Mouse (Mus musculus): ENCODE measurements at regions not wholly inside any gene's neighbourhood (a gene's known extent, or its start where the extent isn't known, plus 50 kb on each side); places are given as distances from the start of the nearest gene placed in this dataset.

DNA sequence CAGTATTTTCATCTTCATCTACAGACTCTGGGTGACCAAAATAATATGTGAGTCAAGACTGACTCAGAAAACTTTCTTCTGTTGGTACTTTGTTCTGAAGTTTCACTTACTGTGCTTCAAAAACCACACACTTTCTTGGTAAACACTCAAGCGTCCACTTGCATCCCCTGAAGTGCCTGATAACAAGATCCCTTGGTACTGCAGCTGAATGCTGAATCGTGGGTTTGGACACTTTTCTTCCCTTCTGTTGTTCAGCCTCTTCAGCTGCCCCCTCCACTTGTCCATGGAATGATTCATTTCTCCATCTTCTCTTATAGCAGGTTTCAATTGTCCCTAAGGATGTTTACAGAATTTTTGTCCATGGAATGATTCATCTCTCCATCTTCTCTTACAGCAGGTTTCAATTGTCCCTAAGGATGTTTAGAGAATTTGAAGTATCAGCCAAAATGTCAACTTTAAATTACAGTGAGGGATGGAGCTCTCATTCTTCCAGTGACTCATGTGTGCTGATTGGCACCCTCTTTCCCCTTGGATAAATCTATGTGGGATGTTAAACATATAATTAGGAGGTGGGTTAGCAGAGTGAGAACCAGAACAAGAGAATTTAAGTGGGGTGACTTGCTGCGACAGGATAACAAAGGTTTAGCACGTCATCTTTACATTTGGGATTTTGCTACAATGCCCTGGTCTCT lies 57.7 kb upstream of the Pdk4 start:
- Histone ChIP-seq H3K36me3 (no peaks in the 10 kb centered on the region), H3K4me2 (no peak overlapping the region), H3K4me3 (replicated peaks) (no peak overlapping the region), H3K9ac (no peak overlapping the region), H3K27me3 (no peaks in the 10 kb centered on the region), H3K9me3 (replicated peaks) (no peaks in the 10 kb centered on the region), H3K27ac (no peak overlapping the region), H3K4me1 (no peaks in the 10 kb centered on the region)
- ATAC-seq (replicated peaks; ENCODE audit: low FRiP score) = no peak
- 74% methylated on average over 4 of the region's 4 CpGs for WGBS

DNA sequence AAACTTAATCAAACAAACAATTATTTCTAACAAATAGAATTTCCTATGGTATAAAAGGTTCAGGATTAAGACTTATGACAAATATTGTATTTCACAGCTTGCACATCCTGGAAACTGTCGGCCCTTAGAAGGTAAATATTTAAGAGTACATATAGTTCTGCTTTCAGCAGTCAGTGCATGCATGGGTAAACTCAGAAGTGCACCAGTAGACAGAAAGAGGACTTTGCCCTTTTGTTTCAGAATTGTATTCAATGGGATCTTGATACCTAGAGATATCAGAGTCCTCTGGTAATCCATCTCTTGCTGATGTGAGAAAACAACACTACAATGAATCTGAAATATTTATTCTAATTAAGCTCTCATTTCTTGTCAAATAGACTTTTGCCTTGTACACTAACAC lies 54.0 kb upstream of the Pdk4 start:
- H3K4me3 ChIP-seq (replicated peaks) = no peak overlapping the region

More for the DNA sequence above, 54.0 kb upstream of the Pdk4 start:
- Histone ChIP-seq H3K4me2 (no peak overlapping the region), H3K9ac (no peak overlapping the region), H3K36me3 (no peaks in the 10 kb centered on the region), H3K27ac (no peak overlapping the region), H3K27me3 (no peaks in the 10 kb centered on the region), H3K4me1 (no peaks in the 10 kb centered on the region), H3K9me3 (replicated peaks) (no peaks in the 10 kb centered on the region)
- 67% methylated on average over 1 of the region's 1 CpGs for WGBS
- ATAC-seq (replicated peaks; ENCODE audit: low FRiP score) = no peak
